Mouse (Mus musculus) stomach, postnatal 0 days (tissue): ENCODE results near the gene Thsd7b.

Source experiments
- CTCF ChIP-seq: IDR thresholded peaks from 2 replicates; pipeline ENCODE4 v1.5.1; 2016; ENCODE audit warnings: antibody characterized with exemption, low read depth, mild to moderate bottlenecking, moderate library complexity
- EP300 ChIP-seq: optimal IDR thresholded peaks from 2 replicates; pipeline ENCODE3; 2016; ENCODE audit warnings: antibody characterized with exemption

DNA sequence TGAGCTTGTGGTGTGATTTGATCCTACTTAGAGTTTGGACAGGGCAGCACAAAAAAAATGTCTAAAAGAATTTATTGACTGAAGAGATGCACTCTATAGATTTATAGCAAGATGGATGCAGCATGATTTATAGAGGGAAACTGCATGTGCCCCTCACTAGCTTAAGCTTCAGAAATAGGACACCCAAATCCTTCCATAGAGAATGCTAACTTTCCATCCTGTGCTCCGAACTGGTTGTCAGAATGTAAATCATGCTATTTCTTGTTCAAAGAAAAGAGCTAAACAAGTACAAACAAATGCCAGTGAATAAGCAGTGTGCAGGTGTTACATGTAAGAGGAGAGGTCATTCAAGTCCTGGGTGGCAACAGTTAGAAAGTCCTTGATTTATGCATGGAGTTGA lies 402.8 kb downstream of the Thsd7b start:
- TF ChIP-seq CTCF (no peak), EP300 (no peak)
